Mouse (Mus musculus): Measurements from ENCODE around the gene Metap2. TPM values are rescaled to one million over a fixed set of nuclear protein-coding genes. Genes with fewer than 3 reads are reported as not detected.

Metap2 gene
- 166 and 170 TPM in 2 replicates for polyA plus RNA-seq (2015; fragmentation: Nextera tagmentation; extraction: Ambion mirVana)

- H3K4me2 ChIP-seq (replicated peaks) = no peak within 1 kb of the TSS
- WGBS = 61% methylated on average over 7 of the region's 7 CpGs
- H3K4me1 ChIP-seq = no peaks in the 10 kb centered on the region
- no peaks in the 10 kb centered on the region for H3K9me3 ChIP-seq
- no peak within 1 kb of the TSS for H3K4me3 ChIP-seq
- H3K27me3 ChIP-seq = no peaks in the 10 kb centered on the region
- no peak within 1 kb of the TSS for H3K9ac ChIP-seq (replicated peaks)
- no peak for ATAC-seq (replicated peaks)
- H3K27ac ChIP-seq (replicated peaks) = no peak within 1 kb of the TSS
- H3K36me3 ChIP-seq = no peaks in the 10 kb centered on the region
These were observed at the start of gene Metap2 for GRCm38 (mm10) chr10:93897043-93897646. TSS of gene Metap2 (minus strand) at chr10:93897093.

- no peak overlapping the region for H3K9ac ChIP-seq (replicated peaks)
- H3K36me3 ChIP-seq = no peaks in the 10 kb centered on the region
- H3K27me3 ChIP-seq = no peaks in the 10 kb centered on the region
- H3K4me2 ChIP-seq (replicated peaks) = no peak overlapping the region
- no peaks in the 10 kb centered on the region for H3K4me1 ChIP-seq
- no peak overlapping the region for H3K4me3 ChIP-seq
- no peak for ATAC-seq (replicated peaks)
- no peaks in the 10 kb centered on the region for H3K9me3 ChIP-seq
- 81% methylated on average over 9 of the region's 9 CpGs for WGBS
- no peak overlapping the region for H3K27ac ChIP-seq (replicated peaks)
These were observed 49.1 kb upstream of the Metap2 start for GRCm38 (mm10) chr10:93945843-93946499.

GRCm38 (mm10) chr10:93945364-93945763 is 48.5 kb upstream of the Metap2 start:
- Histone ChIP-seq H3K27ac (replicated peaks) (no peak overlapping the region), H3K9me3 (no peaks in the 10 kb centered on the region), H3K4me2 (replicated peaks) (no peak overlapping the region), H3K4me3 (no peak overlapping the region), H3K36me3 (no peaks in the 10 kb centered on the region), H3K4me1 (no peaks in the 10 kb centered on the region), H3K27me3 (no peaks in the 10 kb centered on the region), H3K9ac (replicated peaks) (no peak overlapping the region)
- ATAC-seq (replicated peaks) = no peak
- 44% methylated on average over 4 of the region's 4 CpGs for WGBS

GRCm38 (mm10) chr10:93944241-93944640 is 47.3 kb upstream of the Metap2 start:
- Histone ChIP-seq H3K27me3 (no peaks in the 10 kb centered on the region), H3K4me1 (no peaks in the 10 kb centered on the region), H3K27ac (replicated peaks) (no peak overlapping the region), H3K4me2 (replicated peaks) (no peak overlapping the region), H3K4me3 (no peak overlapping the region), H3K9ac (replicated peaks) (no peak overlapping the region), H3K36me3 (no peaks in the 10 kb centered on the region), H3K9me3 (no peaks in the 10 kb centered on the region)
- ATAC-seq (replicated peaks) = no peak
- 54% methylated on average over 5 of the region's 5 CpGs for WGBS

- peaks cover 5% of the 10 kb centered on the region; the same call in 1 of the 2 replicates for H3K4me1 ChIP-seq
- no peak for ATAC-seq (replicated peaks)
- WGBS = 90% methylated on average over 5 of the region's 5 CpGs
- H3K27me3 ChIP-seq = no peaks in the 10 kb centered on the region
- H3K4me2 ChIP-seq (replicated peaks) = no peak overlapping the region
- H3K9me3 ChIP-seq = no peaks in the 10 kb centered on the region
- H3K4me3 ChIP-seq = no peak overlapping the region
- no peak overlapping the region for H3K9ac ChIP-seq (replicated peaks)
- no peaks in the 10 kb centered on the region for H3K36me3 ChIP-seq
- H3K27ac ChIP-seq (replicated peaks) = no peak overlapping the region
These were observed 43.4 kb upstream of the Metap2 start for GRCm38 (mm10) chr10:93940279-93940678.

GRCm38 (mm10) chr10:93939676-93940075 is 42.8 kb upstream of the Metap2 start:
- Histone ChIP-seq H3K36me3 (no peaks in the 10 kb centered on the region), H3K27me3 (no peaks in the 10 kb centered on the region), H3K4me1 (peaks cover 5% of the 10 kb centered on the region; the same call in 1 of the 2 replicates), H3K9ac (replicated peaks) (no peak overlapping the region), H3K9me3 (no peaks in the 10 kb centered on the region), H3K27ac (replicated peaks) (no peak overlapping the region), H3K4me3 (no peak overlapping the region), H3K4me2 (replicated peaks) (no peak overlapping the region)
- WGBS = 54% methylated on average over 8 of the region's 8 CpGs
- ATAC-seq (replicated peaks) = no peak

- H3K27me3 ChIP-seq = no peaks in the 10 kb centered on the region
- H3K4me1 ChIP-seq = peaks cover 12% of the 10 kb centered on the region; the same call in 1 of the 2 replicates
- peak overlapping the region; percentile 18; the same call in 1 of the 2 replicates for H3K4me2 ChIP-seq (replicated peaks)
- H3K27ac ChIP-seq (replicated peaks) = no peak overlapping the region
- no peak overlapping the region for H3K4me3 ChIP-seq
- no peak overlapping the region for H3K9ac ChIP-seq (replicated peaks)
- H3K9me3 ChIP-seq = no peaks in the 10 kb centered on the region
- H3K36me3 ChIP-seq = no peaks in the 10 kb centered on the region
- ATAC-seq (replicated peaks) = no peak
- 46% methylated on average over 20 of the region's 20 CpGs for WGBS
These were observed 42.0 kb upstream of the Metap2 start for GRCm38 (mm10) chr10:93938844-93939271.

- ATAC-seq (replicated peaks) = peak; percentile 61; the same call in 1 of the 2 replicates
- H3K4me2 ChIP-seq (replicated peaks) = no peak overlapping the region
These were observed 37.1 kb upstream of the Metap2 start for GRCm38 (mm10) chr10:93933980-93934379.

GRCm38 (mm10) chr10:93932861-93933260 is 36.0 kb upstream of the Metap2 start:
- H3K9me3 ChIP-seq = no peaks in the 10 kb centered on the region
- no peak overlapping the region for H3K4me2 ChIP-seq (replicated peaks)
- H3K4me1 ChIP-seq = 0 out of 2 replicates have a peak, but pooled peaks cover 9% of the 10 kb centered on the region
- no peak overlapping the region for H3K9ac ChIP-seq (replicated peaks)
- H3K27me3 ChIP-seq = no peaks in the 10 kb centered on the region
- 80% methylated on average over 5 of the region's 5 CpGs for WGBS
- H3K36me3 ChIP-seq = no peaks in the 10 kb centered on the region
- H3K27ac ChIP-seq (replicated peaks) = no peak overlapping the region
- no peak overlapping the region for H3K4me3 ChIP-seq
- no peak for ATAC-seq (replicated peaks)

More at GRCm38 (mm10) chr10:93933980-93934379, 37.1 kb upstream of the Metap2 start:
- Histone ChIP-seq H3K9ac (replicated peaks) (no peak overlapping the region), H3K4me3 (no peak overlapping the region), H3K27ac (replicated peaks) (peak overlapping the region; percentile 3; the same call in 1 of the 2 replicates), H3K27me3 (no peaks in the 10 kb centered on the region), H3K4me1 (peaks cover 13% of the 10 kb centered on the region; the same call in 1 of the 2 replicates), H3K36me3 (no peaks in the 10 kb centered on the region), H3K9me3 (no peaks in the 10 kb centered on the region)
- WGBS = 27% methylated on average over 9 of the region's 9 CpGs

- H3K4me1 ChIP-seq = 0 out of 2 replicates have a peak, but pooled peaks cover 9% of the 10 kb centered on the region
- H3K9me3 ChIP-seq = no peaks in the 10 kb centered on the region
- H3K27ac ChIP-seq (replicated peaks) = no peak overlapping the region
- H3K36me3 ChIP-seq = no peaks in the 10 kb centered on the region
- H3K27me3 ChIP-seq = no peaks in the 10 kb centered on the region
- 77% methylated on average over 5 of the region's 5 CpGs for WGBS
- H3K9ac ChIP-seq (replicated peaks) = no peak overlapping the region
- no peak overlapping the region for H3K4me2 ChIP-seq (replicated peaks)
- no peak overlapping the region for H3K4me3 ChIP-seq
- no peak for ATAC-seq (replicated peaks)
These were observed 35.1 kb upstream of the Metap2 start for GRCm38 (mm10) chr10:93932020-93932419.

- H3K9me3 ChIP-seq = no peaks in the 10 kb centered on the region
- no peak for ATAC-seq (replicated peaks)
- H3K36me3 ChIP-seq = no peaks in the 10 kb centered on the region
- 0 out of 2 replicates have a peak, but pooled peaks cover 9% of the 10 kb centered on the region for H3K4me1 ChIP-seq
- no peak overlapping the region for H3K27ac ChIP-seq (replicated peaks)
- H3K9ac ChIP-seq (replicated peaks) = no peak overlapping the region
- 85% methylated on average over 9 of the region's 9 CpGs for WGBS
- H3K4me2 ChIP-seq (replicated peaks) = no peak overlapping the region
- no peak overlapping the region for H3K4me3 ChIP-seq
- no peaks in the 10 kb centered on the region for H3K27me3 ChIP-seq
These were observed 34.5 kb upstream of the Metap2 start for GRCm38 (mm10) chr10:93931431-93931830.

- H3K27me3 ChIP-seq = no peaks in the 10 kb centered on the region
- ATAC-seq (replicated peaks) = no peak
- WGBS = 77% methylated on average over 4 of the region's 4 CpGs
These were observed 33.4 kb upstream of the Metap2 start for GRCm38 (mm10) chr10:93930236-93930824.

More at GRCm38 (mm10) chr10:93930236-93930824, 33.4 kb upstream of the Metap2 start:
- no peak overlapping the region for H3K4me2 ChIP-seq (replicated peaks)
- H3K27ac ChIP-seq (replicated peaks) = no peak overlapping the region
- no peak overlapping the region for H3K4me3 ChIP-seq
- H3K4me1 ChIP-seq = 0 out of 2 replicates have a peak, but pooled peaks cover 9% of the 10 kb centered on the region
- H3K36me3 ChIP-seq = no peaks in the 10 kb centered on the region
- H3K9ac ChIP-seq (replicated peaks) = no peak overlapping the region
- no peaks in the 10 kb centered on the region for H3K9me3 ChIP-seq

All from forebrain, embryonic 15.5 days (tissue).